Mouse (Mus musculus): ENCODE measurements around the gene Fcmr.

DNA sequence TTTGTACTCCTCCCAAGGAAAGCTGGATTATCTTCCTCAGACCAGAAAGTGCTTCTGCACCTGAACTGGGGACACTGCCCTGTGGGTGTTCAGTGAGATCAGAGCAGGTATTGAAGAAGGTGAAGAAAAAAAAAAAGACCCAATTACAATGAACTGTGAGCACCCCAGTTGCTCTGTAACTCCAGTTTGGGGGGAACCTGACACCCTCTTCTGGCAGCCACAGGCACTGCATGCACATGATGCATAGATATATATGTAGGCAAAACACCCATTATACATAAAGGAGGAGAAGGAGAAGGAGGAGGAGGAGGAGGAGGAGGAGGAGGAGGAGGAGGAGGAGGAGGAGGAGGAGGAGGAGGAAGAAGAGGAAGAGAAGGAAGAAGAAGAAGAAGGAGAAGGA lies 61.0 kb downstream of the Fcmr start:
- TF ChIP-seq CTCF (IDR thresholded peaks at IDR 0.05; ENCODE audit: extremely low read depth, insufficient read length, insufficient replicate concordance, low read depth, low read length): peak; percentile 24; the same call in 1 of the 2 replicates
- no peak for TF ChIP-seq POLR2A (IDR thresholded peaks at IDR 0.05; ENCODE audit: low read depth, low read length)
